Mouse (Mus musculus): ENCODE data around the gene Wdr62.
"Not testable (repeated sequence)": the region's sequence is repeated elsewhere in the genome, so short reads cannot be mapped to it uniquely, and the experiment has no call there.

The Wdr62 gene

DNA sequence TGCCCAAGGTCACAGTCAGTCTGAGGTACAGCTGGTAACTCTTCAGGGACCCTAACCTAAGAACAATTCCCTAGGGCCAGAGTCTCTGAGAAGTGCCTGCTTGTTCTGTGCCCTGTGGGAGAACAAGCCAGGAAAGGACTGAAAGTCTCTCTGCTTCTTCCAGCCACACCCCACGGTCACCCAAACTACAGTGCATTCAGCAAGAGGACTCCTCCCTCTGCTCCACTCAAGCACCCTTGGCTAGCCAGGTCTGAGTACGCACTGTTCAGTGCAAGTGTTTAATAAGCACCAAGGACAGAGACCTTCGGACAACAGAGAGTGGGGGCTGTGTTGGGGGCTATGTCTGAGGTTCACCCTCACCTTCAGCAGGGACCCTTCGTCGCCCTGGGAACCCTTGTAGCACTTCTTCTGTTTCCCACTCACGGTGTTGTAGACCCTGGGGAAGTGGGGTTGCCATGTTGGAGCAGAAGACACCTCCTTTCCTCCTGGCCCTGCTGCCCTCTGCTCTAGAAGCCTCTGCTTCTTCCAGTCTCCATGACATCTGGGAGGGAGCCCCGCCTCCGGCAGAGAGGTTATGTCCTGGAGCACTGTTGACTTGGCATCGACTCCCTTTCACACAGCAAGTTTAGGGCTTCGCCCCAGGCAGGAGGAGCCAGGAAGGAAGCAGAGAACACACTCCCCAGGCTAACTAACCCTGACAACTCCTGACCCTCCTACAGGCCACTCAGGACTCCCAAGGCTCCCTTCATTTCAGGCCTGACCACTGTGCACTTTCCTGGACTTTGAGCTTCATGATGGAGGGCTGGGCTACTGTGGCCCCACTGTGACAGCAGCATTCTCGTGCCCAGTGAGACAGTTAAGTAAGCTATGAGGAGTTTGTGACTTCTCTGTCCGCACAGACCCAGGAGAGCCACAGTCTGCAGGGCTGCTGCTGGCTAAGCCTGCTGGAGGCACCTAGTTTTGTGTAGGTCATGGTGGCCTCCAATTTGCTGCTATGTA lies 28.0 kb downstream of the Wdr62 start:
- no peak for DNase-seq

DNA sequence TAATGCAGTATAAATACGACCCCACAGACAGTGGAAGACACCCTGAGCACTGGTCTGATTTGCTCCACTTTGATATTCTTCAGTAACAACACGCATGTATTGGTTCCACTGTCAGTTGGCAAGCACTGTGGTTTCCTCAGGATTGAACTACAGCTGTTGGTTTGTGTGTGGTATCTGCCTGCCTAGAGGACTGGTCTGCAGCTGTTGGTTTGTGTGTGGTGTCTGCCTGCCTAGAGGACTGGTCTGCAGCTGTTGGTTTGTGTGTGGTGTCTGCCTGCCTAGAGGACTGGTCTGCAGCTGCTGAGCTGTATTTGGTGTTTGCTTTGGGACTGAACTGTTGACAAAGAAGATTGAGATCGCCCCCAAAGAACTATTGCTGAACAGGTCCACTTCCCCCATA lies 42.8 kb downstream of the Wdr62 start:
- not testable (repeated sequence) for DNase-seq

- DNase-seq: no peak
Observed at GRCm38 (mm10) chr7:30235625-30236024, 44.6 kb downstream of the Wdr62 start, which contains the start of gene Ovol3. Ovol3 (minus strand) TSS chr7:30235725.

DNA sequence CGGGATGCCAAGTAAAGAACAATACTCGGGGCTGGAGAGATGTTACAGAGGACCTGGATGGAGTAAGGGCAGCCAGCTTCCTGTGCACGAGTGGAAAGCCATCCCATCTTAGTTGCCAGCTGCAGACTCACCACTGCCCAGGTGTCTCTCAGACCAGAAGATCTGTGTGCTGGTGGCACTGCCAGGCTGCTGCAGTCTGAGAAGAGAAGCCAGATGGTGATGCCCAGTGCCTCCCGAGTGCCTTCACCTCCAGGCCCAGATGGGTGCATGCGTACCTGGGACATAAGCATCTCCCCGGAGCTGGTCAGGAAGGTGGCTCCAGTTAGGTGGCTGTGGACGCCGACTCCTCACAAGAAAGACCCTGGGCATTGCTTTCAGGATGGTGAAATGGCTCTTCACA lies 45.1 kb downstream of the Wdr62 start:
- DNase-seq: no peak

DNA sequence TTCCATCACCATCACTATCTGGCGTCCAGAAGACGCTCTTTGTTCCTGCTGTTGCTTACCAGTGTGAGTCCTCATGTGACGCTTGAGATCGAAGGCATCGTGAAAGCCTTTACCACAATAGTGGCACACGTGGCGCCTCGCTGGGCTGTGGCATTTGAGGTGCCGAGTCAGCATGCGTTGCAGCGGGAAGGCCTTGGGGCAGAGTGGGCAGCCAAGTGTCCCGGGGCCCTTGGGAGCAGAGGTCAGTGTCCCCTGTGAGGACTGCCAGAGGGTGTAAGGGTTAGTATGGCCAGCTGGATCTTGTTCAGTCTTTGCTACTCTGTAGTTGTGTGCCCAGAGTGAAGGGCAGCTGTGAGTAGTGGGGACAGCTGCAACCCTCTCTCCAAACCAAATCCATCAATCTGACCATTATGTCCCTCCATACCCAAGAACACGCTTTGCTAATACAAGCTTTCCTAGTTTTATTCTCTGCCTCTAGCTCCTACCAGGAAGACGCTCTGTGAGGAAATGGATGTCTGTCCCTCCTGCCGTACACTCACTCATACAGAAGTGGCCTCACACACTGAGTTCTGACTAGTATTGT lies 45.9 kb downstream of the Wdr62 start:
- no peak for DNase-seq

DNA sequence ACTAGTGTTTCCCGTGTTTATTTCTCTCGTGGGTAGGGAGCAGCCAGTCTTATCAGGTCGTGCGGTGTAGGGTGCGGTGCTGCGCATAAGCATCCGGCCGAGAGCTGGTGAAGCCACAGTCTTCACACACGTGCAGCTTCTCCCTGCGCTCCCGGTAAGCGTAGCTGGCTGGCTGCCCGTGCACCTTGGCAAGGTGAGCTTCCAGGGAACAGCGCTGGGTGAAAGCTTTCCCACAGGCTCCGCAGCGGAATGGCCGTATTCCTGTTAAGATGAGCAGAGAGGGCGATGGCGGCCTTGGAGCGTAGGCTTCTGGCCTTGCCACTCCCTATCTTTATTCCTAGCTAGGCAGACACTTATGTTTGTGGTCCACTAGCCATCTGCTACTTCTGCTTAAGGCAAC lies 46.8 kb downstream of the Wdr62 start:
- no peak for DNase-seq

- DNase-seq: peak; percentile 69
Observed at GRCm38 (mm10) chr7:30232631-30233148, 47.5 kb downstream of the Wdr62 start.

DNA sequence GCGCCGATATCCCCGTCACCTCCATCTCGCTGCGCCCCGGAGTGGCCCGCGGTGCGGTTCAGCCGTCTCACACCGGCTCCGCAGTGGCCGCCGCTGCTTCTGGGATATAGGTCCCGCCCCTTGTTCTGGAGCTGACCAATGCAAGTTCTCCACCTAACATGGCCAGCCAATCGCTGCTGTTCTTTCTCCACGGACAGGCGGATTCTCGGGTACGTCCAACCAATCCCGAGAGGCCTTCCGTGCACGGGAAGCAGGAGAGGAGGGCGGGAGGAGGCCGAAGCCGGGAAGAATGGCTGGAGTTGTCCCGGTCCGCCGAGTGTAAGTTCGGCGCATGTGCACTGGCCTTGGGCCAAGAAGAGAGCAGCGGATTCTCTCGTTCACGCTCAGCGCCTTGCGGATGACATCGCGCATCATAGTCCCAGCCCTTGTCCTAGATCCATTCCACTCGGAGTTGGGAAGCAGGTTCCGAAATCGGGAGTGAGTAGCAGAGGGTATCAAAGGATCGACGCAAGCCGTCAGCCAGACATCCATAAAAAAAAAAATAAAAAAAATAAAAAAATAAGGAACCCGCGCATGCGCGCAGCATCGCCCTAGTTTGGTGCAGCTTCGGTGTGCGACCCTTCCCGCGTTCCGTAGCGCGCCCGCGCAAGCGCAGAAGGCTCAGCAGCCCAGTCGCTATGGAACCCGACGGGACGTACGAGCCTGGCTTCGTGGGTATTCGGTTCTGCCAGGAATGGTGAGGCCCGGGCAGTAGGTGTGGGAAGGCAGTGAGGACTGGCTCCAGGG lies 48.4 kb downstream of the Wdr62 start, which contains the start of the genes Polr2i and Tbcb:
Polr2i (plus strand) TSS at position 280 of the 786 bp plus-strand sequence.
Tbcb (minus strand) TSS at position 604 of the 786 bp plus-strand sequence.
- peak; percentile 96 for DNase-seq

DNA sequence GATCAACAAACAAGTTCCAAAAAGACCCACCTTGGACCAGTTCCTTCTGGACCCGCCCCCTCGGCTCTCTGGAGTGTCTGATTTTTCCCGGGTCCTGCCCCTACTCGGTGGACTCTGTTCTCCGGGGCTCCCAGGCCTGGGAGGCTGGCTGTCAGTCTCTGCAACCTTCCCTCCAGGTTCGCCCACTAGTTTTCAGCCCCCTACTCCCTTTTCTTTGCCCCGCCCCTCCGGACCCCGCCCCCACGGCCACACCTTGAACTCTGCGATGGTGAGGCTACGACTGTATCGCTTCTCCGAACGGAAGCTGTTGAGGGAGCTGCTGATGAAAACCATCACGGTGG lies 48.9 kb downstream of the Wdr62 start:
- no peak for DNase-seq

DNA sequence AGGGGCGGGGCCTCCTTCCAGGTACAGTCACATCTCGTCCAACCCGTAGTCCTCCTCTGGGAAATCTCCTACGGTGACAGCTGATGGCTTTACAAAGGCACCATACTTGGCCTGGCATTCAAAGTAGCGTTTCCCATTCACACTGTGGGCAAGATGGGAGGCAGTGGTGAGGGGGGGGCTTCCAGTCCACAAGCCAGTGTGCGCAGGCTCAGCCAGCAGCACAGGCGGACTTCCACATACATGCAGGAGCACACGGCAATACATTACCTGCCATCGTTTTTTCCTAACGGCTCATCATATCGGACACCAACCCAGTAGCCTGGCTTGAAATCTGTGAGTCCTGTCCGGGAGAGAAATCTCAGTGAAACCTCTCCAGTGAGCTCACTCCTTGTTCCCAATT lies 56.0 kb downstream of the Wdr62 start:
- DNase-seq: no peak

- no peak for DNase-seq
Observed at GRCm38 (mm10) chr7:30222205-30222604, 58.0 kb downstream of the Wdr62 start.

DNA sequence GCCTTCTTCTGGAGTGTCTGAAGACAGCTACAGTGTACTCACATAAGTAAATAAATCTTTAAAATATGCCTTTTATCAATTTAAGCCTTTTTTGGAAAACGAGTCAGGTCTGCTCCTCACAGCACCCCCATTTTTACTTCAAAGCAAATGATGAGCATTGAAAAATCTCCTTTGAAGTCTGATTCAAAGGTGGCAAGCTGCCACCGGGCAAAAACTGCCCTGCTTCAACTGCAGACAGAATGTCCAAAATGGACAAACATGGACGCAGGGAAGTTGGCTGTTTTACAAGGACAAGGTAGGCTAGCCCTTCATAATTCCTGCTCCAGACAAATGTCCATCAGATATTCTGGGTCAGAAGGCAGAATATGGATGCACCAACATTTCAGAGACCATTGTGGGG lies 58.8 kb downstream of the Wdr62 start:
- no peak for DNase-seq

DNA sequence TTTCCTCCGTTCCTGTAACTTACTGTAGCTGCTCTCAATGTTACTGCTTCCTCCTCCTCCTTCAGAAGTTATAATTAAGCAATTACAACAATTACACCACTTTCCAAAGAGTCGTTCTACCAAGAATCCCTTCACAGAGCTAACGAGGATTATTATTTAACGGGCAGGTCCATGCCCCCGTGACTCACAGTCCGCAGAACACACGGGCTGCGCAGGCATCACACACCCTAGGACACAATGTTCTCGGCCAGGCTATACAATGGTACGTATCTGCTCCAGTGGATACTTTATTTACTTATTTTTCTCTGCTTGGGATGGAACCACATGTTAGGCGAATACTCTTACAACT lies 60.2 kb downstream of the Wdr62 start:
- DNase-seq: no peak

DNA sequence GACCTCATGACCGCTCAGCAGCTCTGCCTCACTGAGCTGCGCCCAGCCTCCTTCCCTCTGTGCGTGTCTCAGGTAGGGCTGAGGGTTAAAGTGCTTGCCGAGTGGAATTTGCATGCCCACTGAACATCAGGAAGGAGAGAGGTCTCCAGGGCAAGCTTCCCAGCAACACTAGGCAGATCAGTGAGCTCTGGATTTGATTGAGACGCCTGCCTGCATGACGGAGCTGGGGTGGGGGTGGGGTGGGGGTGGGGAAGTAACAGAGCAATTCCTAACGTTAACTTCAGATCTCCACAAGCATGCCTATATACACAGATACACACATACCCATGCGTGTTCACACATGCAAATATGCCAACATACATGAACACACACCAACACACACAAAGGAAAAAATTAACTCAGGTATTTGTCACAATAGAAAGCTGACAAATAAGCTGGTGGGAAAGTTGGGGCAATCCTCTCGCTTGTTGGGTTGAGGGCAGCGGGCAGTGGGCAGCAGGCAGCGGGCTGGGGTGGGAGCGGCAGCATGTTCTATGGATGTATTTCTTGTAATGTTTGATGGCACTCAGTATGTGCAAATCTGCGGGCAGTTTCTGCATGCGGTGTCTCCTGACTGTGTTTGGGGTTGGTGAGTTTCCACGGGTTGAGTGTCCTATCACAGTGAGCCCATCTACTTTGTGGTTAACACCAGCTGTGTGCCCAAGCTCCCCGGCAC lies 60.8 kb downstream of the Wdr62 start:
- DNase-seq: peak; percentile 67

- no peak for DNase-seq
Observed at GRCm38 (mm10) chr7:30217277-30217676, 62.9 kb downstream of the Wdr62 start.

DNA sequence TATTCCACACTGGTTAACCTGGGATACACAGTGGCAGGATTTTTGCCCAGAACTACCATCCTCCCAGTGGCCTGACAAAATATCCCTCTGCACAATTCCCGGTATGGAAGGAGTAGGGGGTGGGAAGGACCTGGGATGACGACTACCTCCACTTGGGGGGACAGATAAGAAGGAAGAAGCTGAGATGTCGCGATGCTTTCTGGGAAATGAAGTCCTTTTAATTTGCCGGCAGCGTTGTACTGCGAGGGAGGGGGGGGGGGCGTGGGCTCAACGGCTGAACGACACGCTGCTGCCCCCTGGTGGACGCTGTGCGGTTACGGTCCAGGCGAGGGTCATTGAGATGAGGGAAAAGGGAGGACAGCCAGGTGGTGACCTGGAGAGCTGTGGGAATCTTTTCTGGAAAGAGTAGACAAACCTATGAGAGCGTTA lies 63.5 kb downstream of the Wdr62 start:
- peak; percentile 76 for DNase-seq

GRCm38 (mm10) chr7:30215875-30216274 lies 64.3 kb downstream of the Wdr62 start:
- no peak for DNase-seq

DNA sequence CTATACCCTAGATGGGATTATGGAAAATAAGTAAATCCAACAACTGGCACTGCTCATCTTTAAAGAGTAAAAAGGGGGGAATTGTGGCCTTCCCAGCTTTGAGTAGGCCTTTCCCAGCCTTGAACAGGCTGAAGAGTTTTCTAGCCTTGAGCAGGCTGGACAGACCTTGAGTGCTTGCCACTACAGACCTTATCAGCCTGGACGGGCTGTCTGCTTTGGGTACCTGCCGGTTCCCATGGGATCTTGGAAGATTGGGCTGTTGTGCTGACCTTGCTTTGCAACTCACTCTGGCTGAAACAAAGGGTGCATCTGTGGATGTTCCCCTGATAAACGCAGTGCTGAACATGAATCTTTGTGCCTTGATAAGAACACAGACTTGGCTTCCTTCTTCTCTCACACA lies 66.3 kb downstream of the Wdr62 start:
- no peak for DNase-seq

DNA sequence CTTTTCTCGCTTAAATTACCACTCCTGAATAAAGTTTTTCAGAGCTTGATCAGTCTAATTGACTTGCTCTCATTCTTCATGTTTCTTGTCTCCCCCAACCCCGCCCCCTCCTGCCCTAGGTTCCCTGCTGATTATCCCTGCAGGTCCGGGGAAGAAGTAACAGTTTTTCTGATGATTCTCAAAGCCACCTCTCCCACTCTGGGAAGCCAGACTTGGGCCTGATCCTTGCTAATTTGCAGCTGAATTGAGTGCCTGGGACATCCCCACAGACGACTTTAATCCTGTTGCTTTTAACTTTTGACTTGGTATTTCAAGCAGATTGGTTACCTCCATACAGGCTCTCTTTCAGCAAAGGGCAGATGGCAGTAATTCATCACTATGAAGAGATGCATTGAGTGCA lies 69.2 kb downstream of the Wdr62 start:
- DNase-seq: no peak

GRCm38 (mm10) chr7:30206364-30206763 lies 73.9 kb downstream of the Wdr62 start:
- not testable (repeated sequence) for DNase-seq

DNA sequence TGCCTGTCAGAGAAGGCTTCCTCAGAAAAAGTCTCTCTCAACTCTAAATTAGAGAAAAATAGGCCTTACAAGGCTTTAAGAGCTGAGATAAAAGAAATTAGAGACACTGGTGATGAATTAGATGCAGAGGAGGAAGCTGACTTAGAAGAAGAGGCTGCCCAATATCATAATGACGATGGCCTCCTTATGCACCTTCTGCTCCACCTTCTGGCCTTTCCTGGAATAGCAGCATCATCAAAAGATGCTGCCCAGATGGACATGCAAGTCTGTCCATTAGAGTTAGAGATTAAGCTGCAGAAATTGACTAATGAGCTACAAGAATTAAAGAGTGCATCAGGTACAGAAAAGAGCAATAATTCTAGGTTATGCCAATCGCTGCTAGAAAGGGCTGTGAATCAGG lies 74.8 kb downstream of the Wdr62 start:
- DNase-seq: peak; percentile 53

GRCm38 (mm10) chr7:30204380-30204779 lies 75.8 kb downstream of the Wdr62 start:
- no peak for DNase-seq
